Mouse (Mus musculus) ES-E14 (cell line): ENCODE data around the gene Ghdc. TPM values are rescaled to one million over a fixed set of nuclear protein-coding genes. Genes with fewer than 3 reads are reported as not detected.

Experiments used
- DNase-seq: peaks from one replicate; pipeline ENCODE4 v3.0.0-alpha.2; 2013; ENCODE audit warnings: low read depth, low spot score
- H3K27ac ChIP-seq: 2 replicates; pipeline ENCODE4 v1.5.1; 2012; ENCODE audit warnings: low read depth, mild to moderate bottlenecking, low read length, moderate library complexity, mixed read lengths; ENCODE audit not compliant: poor library complexity, insufficient read depth, severe bottlenecking
- H3K36me3 ChIP-seq: 2 replicates; pipeline ENCODE4 v1.6.1; 2012; ENCODE audit warnings: mild to moderate bottlenecking, low read length, moderate library complexity, mixed read lengths; ENCODE audit not compliant: control insufficient read depth, poor library complexity, insufficient read depth, severe bottlenecking
- H3K4me1 ChIP-seq, 2 experiments: fragments of 150-350 bp in 1 of 2; sonication (generic) in 1 of 2; 2 replicates each; pipeline ENCODE4 v1.6.1; 2012; ENCODE audit warnings: low read length in 2 of 2, mild to moderate bottlenecking in 1 of 2, mixed read lengths in 1 of 2; ENCODE audit not compliant: control insufficient read depth in 2 of 2, insufficient read depth in 2 of 2, poor library complexity in 1 of 2
- H3K4me3 ChIP-seq, 2 experiments: fragments of 150-350 bp in 1 of 2; sonication (generic) in 1 of 2; 2 replicates each; pipeline ENCODE4 v1.5.1; 2012; ENCODE audit warnings: low read length in 2 of 2, low read depth in 1 of 2, mild to moderate bottlenecking in 1 of 2, mixed read lengths in 1 of 2; ENCODE audit not compliant: insufficient read depth in 1 of 2, poor library complexity in 1 of 2, severe bottlenecking in 1 of 2
- H3K9ac ChIP-seq: 2 replicates; pipeline ENCODE4 v1.6.1; 2012; ENCODE audit warnings: low read depth, mild to moderate bottlenecking, low read length, mixed read lengths; ENCODE audit not compliant: poor library complexity, insufficient read depth, severe bottlenecking
- H3K9me3 ChIP-seq: fragments of 150-350 bp; sonication (generic); 2 replicates; pipeline ENCODE4 v1.6.1; 2012; ENCODE audit warnings: low read depth, mild to moderate bottlenecking, low read length; ENCODE audit not compliant: control insufficient read depth, insufficient read depth
- CHD2 ChIP-seq: IDR thresholded peaks from 2 replicates; pipeline ENCODE4 v1.6.1; 2014; ENCODE audit warnings: mild to moderate bottlenecking, low read depth, low read length, inconsistent platforms
- HCFC1 ChIP-seq: IDR thresholded peaks from 2 replicates; pipeline ENCODE4 v1.6.1; 2012; ENCODE audit warnings: low read length, inconsistent platforms, borderline replicate concordance; ENCODE audit not compliant: insufficient read depth
- MAFK ChIP-seq: IDR thresholded peaks from 2 replicates; pipeline ENCODE4 v1.6.1; 2014; ENCODE audit warnings: mild to moderate bottlenecking, low read depth, low read length, inconsistent platforms; ENCODE audit not compliant: insufficient read depth
- ZC3H11A ChIP-seq: IDR thresholded peaks from 2 replicates; pipeline ENCODE4 v1.6.1; 2012; ENCODE audit warnings: low read depth, mild to moderate bottlenecking, inconsistent platforms, low read length, borderline replicate concordance
- ZNF384 ChIP-seq: IDR thresholded peaks from 2 replicates; pipeline ENCODE4 v1.6.1; 2012; ENCODE audit warnings: low read depth, low read length, inconsistent platforms
- in situ Hi-C, 2 experiments: fragments of 600-800 bp; cut with MboI; formaldehyde crosslinking; loops; one replicate each; pipeline ENCODE4 v1.15.1; 2025; ENCODE audit warnings: low sequenced_read_pairs in 2 of 2, inconsistent platforms in 1 of 2; ENCODE audit not compliant: unreplicated experiment in 2 of 2
- total RNA-seq: library from RNA; depleted of rRNA; stranded (reverse); fragments of 300-350 nt; gene quantifications from 2 replicates; pipeline ENCODE4 v1.2.3, GENCODE M21; 2012

Ghdc gene
- total RNA-seq, 1 experiment, result 16.5 TPM

DNA sequence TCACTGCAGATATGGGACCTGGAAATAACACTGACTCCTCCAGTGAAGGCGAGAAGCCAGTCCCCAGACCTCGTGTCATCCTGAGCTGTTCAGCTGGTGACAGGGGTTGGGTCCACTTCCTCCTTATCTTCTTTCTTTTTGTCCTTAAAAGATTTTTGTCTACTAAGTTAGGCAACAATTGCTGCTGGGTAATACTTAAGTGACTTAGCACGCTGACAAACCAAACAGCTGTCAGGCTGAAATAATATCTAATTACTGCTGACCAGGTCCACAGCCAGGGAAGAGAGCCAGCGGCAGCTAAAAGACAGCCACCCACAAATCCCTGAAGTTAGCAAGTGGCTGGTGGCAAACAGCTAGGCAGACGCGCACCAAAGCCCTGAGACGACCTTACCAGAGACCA lies 34.8 kb upstream of the Ghdc start:
- in situ Hi-C loops, result no loop called here

DNA sequence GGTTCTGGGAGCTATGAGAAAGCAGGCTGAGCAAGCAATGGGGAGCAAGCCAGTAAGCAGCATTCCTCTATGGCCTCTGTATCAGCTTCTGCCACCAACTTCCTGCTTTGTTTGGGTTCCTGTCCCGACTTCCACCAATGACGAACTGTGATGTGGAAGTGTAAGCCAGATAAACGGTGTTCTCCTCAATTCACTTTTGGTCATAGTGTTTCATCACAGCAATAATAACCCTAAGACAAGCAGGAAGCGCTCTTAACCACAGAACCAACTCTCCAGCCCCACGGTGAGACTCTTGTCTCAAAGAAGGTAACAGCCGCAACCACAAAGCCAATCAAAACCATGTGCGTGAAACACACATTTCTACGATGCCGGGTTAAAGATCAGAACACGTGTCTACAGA lies 33.7 kb upstream of the Ghdc start:
- Histone ChIP-seq H3K36me3 (no peaks in the 10 kb centered on the region), H3K9me3 (no peaks in the 10 kb centered on the region), H3K27ac (no peak overlapping the region), H3K9ac (no peak overlapping the region), H3K4me1 (peaks cover 0 to 2% of the 10 kb centered on the region in 2 experiments; a peak in 2 of 4 replicates), H3K4me3 (no peak overlapping the region)
- in situ Hi-C loops, result no loop called here
- TF ChIP-seq ZNF384 (no peak), HCFC1 (no peak), MAFK (no peak), ZC3H11A (no peak), CHD2 (no peak)
- no peak for DNase-seq

More for the DNA sequence above, 34.8 kb upstream of the Ghdc start:
- no peak overlapping the region for H3K4me3 ChIP-seq
- H3K36me3 ChIP-seq, result no peaks in the 10 kb centered on the region
- TF ChIP-seq CHD2 (no peak), HCFC1 (no peak), MAFK (no peak), ZNF384 (no peak), ZC3H11A (no peak)
- H3K9me3 ChIP-seq, result no peaks in the 10 kb centered on the region
- no peak overlapping the region for H3K9ac ChIP-seq
- H3K4me1 ChIP-seq, result peaks cover 0 to 2% of the 10 kb centered on the region in 2 experiments; a peak in 2 of 4 replicates
- no peak overlapping the region for H3K27ac ChIP-seq
- DNase-seq, result no peak

DNA sequence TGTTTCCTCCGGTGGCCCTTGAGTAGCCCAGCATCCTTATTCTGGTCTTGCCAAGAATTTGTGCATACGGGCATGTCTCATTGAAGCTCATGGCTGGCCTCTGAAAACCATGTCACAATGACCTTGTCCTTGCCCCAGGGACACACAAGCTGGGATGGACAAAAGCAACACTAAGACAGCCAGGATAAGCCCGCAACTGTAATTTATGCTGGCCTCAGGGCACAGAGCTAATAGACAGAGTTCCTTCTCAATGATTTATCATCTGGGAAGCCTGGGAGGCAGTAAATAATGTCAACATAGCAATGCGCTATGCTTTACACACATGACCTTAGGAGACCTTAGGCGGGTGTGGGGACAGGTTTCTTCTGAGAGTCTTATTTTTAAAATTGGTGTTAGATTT lies 28.7 kb upstream of the Ghdc start:
- Histone ChIP-seq H3K36me3 (no peaks in the 10 kb centered on the region), H3K4me3 (no peak overlapping the region), H3K27ac (no peak overlapping the region), H3K9ac (no peak overlapping the region), H3K4me1 (no peaks in the 10 kb centered on the region), H3K9me3 (no peaks in the 10 kb centered on the region)
- in situ Hi-C loops, result no loop called here
- DNase-seq, result no peak
- no peak for TF ChIP-seq MAFK
- no peak for TF ChIP-seq CHD2
- no peak for TF ChIP-seq ZNF384
- TF ChIP-seq ZC3H11A, result no peak
- no peak for TF ChIP-seq HCFC1

DNA sequence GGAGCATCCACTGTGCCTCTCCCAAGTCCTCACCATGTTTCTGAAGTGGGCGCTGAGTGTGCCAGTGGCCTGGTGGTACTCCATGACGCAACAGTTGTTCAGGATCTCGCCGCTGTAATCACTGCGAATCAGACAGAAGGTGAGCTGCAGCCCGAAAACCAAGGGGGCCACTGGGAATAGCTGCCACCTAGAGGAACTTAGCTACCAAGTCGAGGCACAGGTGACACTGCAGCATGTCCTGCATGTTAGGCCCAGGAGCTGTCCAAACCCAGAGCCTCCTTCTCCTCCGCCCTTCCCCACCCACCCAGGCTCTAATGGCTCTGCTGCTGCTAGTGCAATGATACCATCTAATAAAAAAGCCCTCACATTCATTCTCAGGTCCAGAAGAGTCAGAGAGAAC lies 25.8 kb upstream of the Ghdc start:
- in situ Hi-C loops, result no loop called here
- Histone ChIP-seq H3K27ac (0 out of 2 replicates have a peak overlapping the region, but pooled peaks have one; percentile 24), H3K9me3 (no peaks in the 10 kb centered on the region), H3K9ac (no peak overlapping the region), H3K4me1 (no peaks in the 10 kb centered on the region), H3K4me3 (no peak overlapping the region), H3K36me3 (no peaks in the 10 kb centered on the region)
- no peak for DNase-seq
- TF ChIP-seq ZC3H11A, result no peak
- TF ChIP-seq HCFC1, result no peak
- TF ChIP-seq CHD2, result no peak
- no peak for TF ChIP-seq ZNF384
- TF ChIP-seq MAFK, result no peak

DNA sequence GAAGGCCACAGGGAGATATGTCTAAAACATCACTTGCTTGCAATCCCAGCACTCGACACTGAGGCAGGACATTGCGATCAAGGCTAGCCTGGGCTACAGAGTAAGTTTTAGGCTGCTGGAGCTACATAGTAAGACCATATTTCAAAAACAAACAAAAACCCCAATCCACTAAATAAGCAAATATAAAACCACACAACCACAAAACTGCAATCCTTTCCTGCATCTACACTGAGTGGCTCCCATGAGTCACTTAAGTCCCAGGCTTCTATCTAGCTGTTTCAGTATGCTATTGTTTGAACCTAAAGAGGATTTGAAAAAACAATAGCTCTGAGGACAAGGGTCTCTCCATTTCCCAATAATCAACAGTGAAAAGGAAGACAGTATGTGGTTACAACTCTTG lies 24.6 kb upstream of the Ghdc start:
- no peak for TF ChIP-seq HCFC1
- TF ChIP-seq MAFK, result no peak
- no peak for TF ChIP-seq CHD2
- no peak for TF ChIP-seq ZNF384
- in situ Hi-C loops, result no loop called here
- no peaks in the 10 kb centered on the region for H3K36me3 ChIP-seq
- no peak overlapping the region for H3K27ac ChIP-seq
- H3K4me1 ChIP-seq, result no peaks in the 10 kb centered on the region
- no peak overlapping the region for H3K9ac ChIP-seq
- DNase-seq, result no peak
- no peaks in the 10 kb centered on the region for H3K9me3 ChIP-seq
- no peak overlapping the region for H3K4me3 ChIP-seq
